Mouse (Mus musculus) ES-E14 (cell line): ENCODE measurements around the gene Trnt1. TPM values are rescaled to one million over a fixed set of nuclear protein-coding genes. Genes with fewer than 3 reads are reported as not detected.

Experiments
- DNase-seq: peaks from one replicate; pipeline ENCODE4 v3.0.0-alpha.2; 2013; ENCODE audit warnings: low read depth, low spot score
- H3K27ac ChIP-seq: 2 replicates; pipeline ENCODE4 v1.5.1; 2012; ENCODE audit warnings: low read depth, mild to moderate bottlenecking, low read length, moderate library complexity, mixed read lengths; ENCODE audit not compliant: poor library complexity, insufficient read depth, severe bottlenecking
- H3K36me3 ChIP-seq: 2 replicates; pipeline ENCODE4 v1.6.1; 2012; ENCODE audit warnings: mild to moderate bottlenecking, low read length, moderate library complexity, mixed read lengths; ENCODE audit not compliant: control insufficient read depth, poor library complexity, insufficient read depth, severe bottlenecking
- H3K4me1 ChIP-seq, 2 experiments: fragments of 150-350 bp in 1 of 2; sonication (generic) in 1 of 2; 2 replicates each; pipeline ENCODE4 v1.6.1; 2012; ENCODE audit warnings: low read length in 2 of 2, mild to moderate bottlenecking in 1 of 2, mixed read lengths in 1 of 2; ENCODE audit not compliant: control insufficient read depth in 2 of 2, insufficient read depth in 2 of 2, poor library complexity in 1 of 2
- H3K4me3 ChIP-seq, 2 experiments: fragments of 150-350 bp in 1 of 2; sonication (generic) in 1 of 2; 2 replicates each; pipeline ENCODE4 v1.5.1; 2012; ENCODE audit warnings: low read length in 2 of 2, low read depth in 1 of 2, mild to moderate bottlenecking in 1 of 2, mixed read lengths in 1 of 2; ENCODE audit not compliant: insufficient read depth in 1 of 2, poor library complexity in 1 of 2, severe bottlenecking in 1 of 2
- H3K9ac ChIP-seq: 2 replicates; pipeline ENCODE4 v1.6.1; 2012; ENCODE audit warnings: low read depth, mild to moderate bottlenecking, low read length, mixed read lengths; ENCODE audit not compliant: poor library complexity, insufficient read depth, severe bottlenecking
- H3K9me3 ChIP-seq: fragments of 150-350 bp; sonication (generic); 2 replicates; pipeline ENCODE4 v1.6.1; 2012; ENCODE audit warnings: low read depth, mild to moderate bottlenecking, low read length; ENCODE audit not compliant: control insufficient read depth, insufficient read depth
- CHD2 ChIP-seq: IDR thresholded peaks from 2 replicates; pipeline ENCODE4 v1.6.1; 2014; ENCODE audit warnings: mild to moderate bottlenecking, low read depth, low read length, inconsistent platforms
- HCFC1 ChIP-seq: IDR thresholded peaks from 2 replicates; pipeline ENCODE4 v1.6.1; 2012; ENCODE audit warnings: low read length, inconsistent platforms, borderline replicate concordance; ENCODE audit not compliant: insufficient read depth
- MAFK ChIP-seq: IDR thresholded peaks from 2 replicates; pipeline ENCODE4 v1.6.1; 2014; ENCODE audit warnings: mild to moderate bottlenecking, low read depth, low read length, inconsistent platforms; ENCODE audit not compliant: insufficient read depth
- ZC3H11A ChIP-seq: IDR thresholded peaks from 2 replicates; pipeline ENCODE4 v1.6.1; 2012; ENCODE audit warnings: low read depth, mild to moderate bottlenecking, inconsistent platforms, low read length, borderline replicate concordance
- ZNF384 ChIP-seq: IDR thresholded peaks from 2 replicates; pipeline ENCODE4 v1.6.1; 2012; ENCODE audit warnings: low read depth, low read length, inconsistent platforms
- in situ Hi-C, 2 experiments: fragments of 600-800 bp; cut with MboI; formaldehyde crosslinking; loops; one replicate each; pipeline ENCODE4 v1.15.1; 2025; ENCODE audit warnings: low sequenced_read_pairs in 2 of 2, inconsistent platforms in 1 of 2; ENCODE audit not compliant: unreplicated experiment in 2 of 2
- total RNA-seq: library from RNA; depleted of rRNA; stranded (reverse); fragments of 300-350 nt; gene quantifications from 2 replicates; pipeline ENCODE4 v1.2.3, GENCODE M21; 2012

Trnt1 gene
- total RNA-seq, 1 experiment: 72.9 TPM

- in situ Hi-C loops: loop anchor here in 1 of 2 experiments (10.0 to 25.0 kb wide), 2 partner anchors 315 to 1263 kb away; partner anchors contain the start of gene Setmar
- H3K9ac ChIP-seq: peak within 1 kb of the TSS; percentile 92
- no peaks in the 10 kb centered on the region for H3K4me1 ChIP-seq
- H3K9me3 ChIP-seq: no peaks in the 10 kb centered on the region
- TF ChIP-seq ZC3H11A: 0 out of 2 replicates have a peak, but pooled peaks have one; percentile 48
- no peak for TF ChIP-seq MAFK
- no peak for TF ChIP-seq CHD2
- TF ChIP-seq HCFC1: peak; percentile 72
- no peak for TF ChIP-seq ZNF384
- peak; percentile 65 for DNase-seq
- peak within 1 kb of the TSS; percentile 95 to 96 for H3K4me3 ChIP-seq
- H3K36me3 ChIP-seq: peaks cover 4% of the 10 kb centered on the region; the same call in 1 of the 2 replicates
- no peak within 1 kb of the TSS for H3K27ac ChIP-seq
Observed at GRCm38 (mm10) chr6:106799333-106800226, 30.7 kb downstream of the Trnt1 start, which contains the start of gene Crbn. Crbn (minus strand) TSS chr6:106800077.

- in situ Hi-C loops: loop anchor here in 1 of 2 experiments (10.0 kb wide), 1 partner anchor 315 kb away; no protein-coding TSS in a partner anchor
- DNase-seq: no peak
- TF ChIP-seq CHD2 (no peak), ZC3H11A (no peak), MAFK (no peak), ZNF384 (no peak), HCFC1 (no peak)
- no peaks in the 10 kb centered on the region for H3K9me3 ChIP-seq
- no peaks in the 10 kb centered on the region for H3K36me3 ChIP-seq
- H3K4me3 ChIP-seq: peak overlapping the region in 1 of 2 experiments; percentile 95; a peak in 1 of 4 replicates
- no peak overlapping the region for H3K9ac ChIP-seq
- H3K4me1 ChIP-seq: no peaks in the 10 kb centered on the region
- H3K27ac ChIP-seq: no peak overlapping the region
Observed at GRCm38 (mm10) chr6:106800227-106800557, 31.3 kb downstream of the Trnt1 start.

- H3K9me3 ChIP-seq: no peaks in the 10 kb centered on the region
- no peak overlapping the region for H3K27ac ChIP-seq
- no peak overlapping the region for H3K4me3 ChIP-seq
- 0 out of 2 replicates have a peak, but pooled peaks have one; percentile 14 for TF ChIP-seq MAFK
- no peak for TF ChIP-seq CHD2
- no peaks in the 10 kb centered on the region for H3K36me3 ChIP-seq
- peak; percentile 26 for DNase-seq
- H3K9ac ChIP-seq: no peak overlapping the region
- in situ Hi-C loops: loop anchor here in 1 of 2 experiments (10.0 kb wide), 1 partner anchor 310 kb away; no protein-coding TSS in a partner anchor
- no peaks in the 10 kb centered on the region for H3K4me1 ChIP-seq
Observed at GRCm38 (mm10) chr6:106804904-106805303, 36.0 kb downstream of the Trnt1 start.

GRCm38 (mm10) chr6:106809161-106809560 is 40.2 kb downstream of the Trnt1 start:
- TF ChIP-seq MAFK: no peak
- no peak for TF ChIP-seq CHD2
- TF ChIP-seq ZNF384: no peak
- no peak for TF ChIP-seq ZC3H11A
- TF ChIP-seq HCFC1: no peak
- Histone ChIP-seq H3K4me1 (no peaks in the 10 kb centered on the region), H3K4me3 (no peak overlapping the region), H3K9me3 (no peaks in the 10 kb centered on the region), H3K9ac (no peak overlapping the region), H3K36me3 (no peaks in the 10 kb centered on the region), H3K27ac (no peak overlapping the region)
- in situ Hi-C loops: loop anchor here in 1 of 2 experiments (10.0 kb wide), 1 partner anchor 306 kb away; no protein-coding TSS in a partner anchor
- DNase-seq: no peak
